Mouse (Mus musculus) heart, postnatal 36 days (tissue): Measurements from ENCODE around the gene Ptprs. TPM values are rescaled to one million over a fixed set of nuclear protein-coding genes. Genes with fewer than 3 reads are reported as not detected.

Experiments used
- DNase-seq, 2 experiments: peaks; one replicate each; pipeline ENCODE4 v3.0.0; 2021 to 2022
- intact Hi-C: fragments of 180-260 bp; cut with DNase I; formaldehyde crosslinking; loops from one replicate; pipeline ENCODE4 v1.15.1; 2025
- total RNA-seq, 2 experiments: library from RNA; stranded (reverse); gene quantifications; 2 replicates each; pipeline ENCODE4 v1.2.3; 2021

The Ptprs gene
- total RNA-seq, 2 experiments from 2014 or later = 45.8 to 47.7 TPM

- intact Hi-C loops = no loop called here
- DNase-seq = no peak
These were observed 80.2 kb downstream of the Ptprs start for GRCm38 (mm10) chr17:56396051-56396450.

- intact Hi-C loops = no loop called here
These were observed 82.4 kb downstream of the Ptprs start for GRCm38 (mm10) chr17:56393889-56394288.

GRCm38 (mm10) chr17:56393238-56393637 lies 83.0 kb downstream of the Ptprs start:
- DNase-seq = no peak
- intact Hi-C loops = no loop called here

More at GRCm38 (mm10) chr17:56393889-56394288, 82.4 kb downstream of the Ptprs start:
- no peak for DNase-seq

- intact Hi-C loops = no loop called here
- no peak for DNase-seq
These were observed 88.7 kb downstream of the Ptprs start for GRCm38 (mm10) chr17:56387612-56388011.

GRCm38 (mm10) chr17:56384903-56385302 lies 91.4 kb downstream of the Ptprs start:
- no peak for DNase-seq
- intact Hi-C loops = no loop called here

GRCm38 (mm10) chr17:56382997-56383396 lies 93.3 kb downstream of the Ptprs start:
- DNase-seq = no peak
- intact Hi-C loops = no loop called here

GRCm38 (mm10) chr17:56381183-56381582 lies 95.1 kb downstream of the Ptprs start:
- no peak for DNase-seq
- intact Hi-C loops = no loop called here

DNA sequence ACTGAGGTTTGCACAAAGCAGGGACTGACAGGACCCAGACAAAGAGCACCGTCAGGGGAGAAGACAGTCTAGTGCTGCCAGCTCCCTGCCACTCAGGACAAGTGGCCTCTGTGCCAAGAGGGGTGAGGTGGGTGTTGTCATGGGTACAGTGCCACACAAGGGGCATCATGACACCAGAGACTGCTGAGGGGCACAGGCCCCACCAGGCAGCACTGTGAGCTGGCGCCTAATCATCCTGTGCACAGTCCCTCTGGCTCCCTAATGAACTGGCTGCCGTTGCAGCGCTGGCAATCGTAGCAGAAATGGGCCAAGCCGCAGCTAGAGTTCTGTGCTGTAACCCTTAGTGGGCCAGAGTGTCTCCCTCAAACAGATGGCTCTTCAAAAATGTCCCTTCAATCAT lies 96.0 kb downstream of the Ptprs start:
- DNase-seq = no peak
- intact Hi-C loops = no loop called here

DNA sequence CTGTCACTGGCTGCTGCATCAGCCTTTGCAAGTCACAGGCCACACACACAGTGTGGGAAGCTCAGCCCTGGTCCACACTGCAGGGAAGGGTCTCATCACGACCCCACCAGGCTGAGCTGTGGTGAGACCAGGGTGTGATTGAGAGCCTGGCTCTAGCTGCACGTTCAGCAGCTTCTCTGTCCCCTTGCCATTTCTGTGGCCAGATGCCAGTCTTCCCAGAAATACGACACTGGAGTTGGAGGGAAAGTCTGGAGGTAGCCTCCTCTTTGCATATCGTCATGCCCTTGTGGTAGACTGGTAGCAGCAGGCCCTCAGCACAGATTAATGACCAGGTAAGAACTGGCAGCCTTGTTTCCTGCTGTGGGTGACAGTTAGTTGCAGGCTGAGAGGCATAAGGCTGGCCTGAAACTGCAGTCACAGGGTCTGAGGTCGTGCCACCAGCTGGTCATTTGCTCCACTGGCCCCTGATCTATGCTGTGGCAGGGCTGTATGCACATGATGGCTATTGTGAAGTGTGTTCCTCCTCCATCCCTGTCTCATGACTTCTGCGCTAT lies 96.9 kb downstream of the Ptprs start:
- intact Hi-C loops = no loop called here
- DNase-seq = no peak

DNA sequence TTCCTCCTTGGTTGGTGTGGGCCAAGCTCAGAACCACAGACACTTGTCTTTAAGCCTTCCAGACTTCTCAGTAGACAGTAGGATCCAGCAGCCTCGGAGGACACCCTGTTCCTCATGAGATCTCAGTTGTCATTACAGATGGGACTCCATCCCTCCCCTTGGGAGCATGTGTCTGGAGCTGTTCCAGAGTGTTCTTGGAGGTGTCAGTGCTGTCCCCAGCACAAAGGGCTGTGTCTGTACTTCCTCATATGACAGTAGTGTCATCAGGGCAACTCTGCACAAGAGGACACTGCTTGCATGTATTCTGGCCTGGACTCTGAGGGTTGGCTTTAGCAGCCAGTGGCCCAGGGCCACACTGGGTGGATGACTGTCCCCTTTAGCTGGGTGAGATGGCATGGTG lies 101.4 kb downstream of the Ptprs start:
- intact Hi-C loops = no loop called here
- DNase-seq = no peak

DNA sequence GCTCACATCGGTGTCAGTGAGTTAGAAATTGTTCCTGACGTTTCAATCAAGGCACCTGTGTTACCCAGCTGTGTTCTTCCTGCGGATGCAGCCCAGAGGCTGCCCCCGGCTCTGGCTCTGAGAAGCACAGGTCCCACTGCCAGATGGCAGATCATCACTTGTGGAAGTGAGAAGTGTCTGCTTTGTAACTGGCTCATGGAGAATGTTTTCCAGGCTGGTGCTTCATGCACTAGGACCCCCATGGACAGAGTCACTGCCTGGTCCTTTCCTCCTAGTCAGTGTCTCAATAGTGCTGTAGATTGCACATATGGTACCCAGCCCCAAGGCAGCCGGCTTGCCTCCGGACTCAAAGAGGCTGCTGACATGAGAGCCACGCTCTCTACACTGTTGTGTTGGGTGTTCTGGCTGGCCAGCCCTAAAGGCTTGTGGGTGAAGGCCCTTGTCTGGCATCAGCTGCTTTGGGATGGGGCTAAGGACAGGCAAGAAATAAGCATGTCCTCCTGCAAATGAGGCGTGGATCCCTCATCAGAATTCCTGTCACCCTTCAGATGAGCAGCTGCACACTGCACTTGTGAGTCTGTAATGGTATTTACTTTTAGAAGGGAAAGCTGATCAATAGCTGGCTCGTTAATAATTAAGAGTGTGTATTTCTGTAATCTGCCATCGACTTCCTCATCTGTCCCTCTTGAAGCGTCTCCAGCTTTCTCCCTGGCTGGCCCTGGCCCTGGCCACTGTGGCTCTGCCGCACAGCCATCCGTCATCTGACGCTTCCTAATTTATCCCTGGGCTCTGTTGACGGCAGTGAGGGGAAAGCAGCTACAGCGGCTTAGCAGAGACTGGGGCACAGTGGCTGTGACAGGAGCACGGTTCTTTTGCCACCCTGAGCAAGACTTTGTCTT lies 102.9 kb downstream of the Ptprs start:
- intact Hi-C loops = no loop called here

GRCm38 (mm10) chr17:56372109-56372508 lies 104.2 kb downstream of the Ptprs start:
- no peak for DNase-seq
- intact Hi-C loops = no loop called here

More for the DNA sequence above, 102.9 kb downstream of the Ptprs start:
- peak; percentile 14 to 15 for DNase-seq

GRCm38 (mm10) chr17:56371029-56371660 lies 105.1 kb downstream of the Ptprs start:
- DNase-seq = no peak
- intact Hi-C loops = no loop called here

GRCm38 (mm10) chr17:56370090-56370489 lies 106.2 kb downstream of the Ptprs start:
- intact Hi-C loops = no loop called here

DNA sequence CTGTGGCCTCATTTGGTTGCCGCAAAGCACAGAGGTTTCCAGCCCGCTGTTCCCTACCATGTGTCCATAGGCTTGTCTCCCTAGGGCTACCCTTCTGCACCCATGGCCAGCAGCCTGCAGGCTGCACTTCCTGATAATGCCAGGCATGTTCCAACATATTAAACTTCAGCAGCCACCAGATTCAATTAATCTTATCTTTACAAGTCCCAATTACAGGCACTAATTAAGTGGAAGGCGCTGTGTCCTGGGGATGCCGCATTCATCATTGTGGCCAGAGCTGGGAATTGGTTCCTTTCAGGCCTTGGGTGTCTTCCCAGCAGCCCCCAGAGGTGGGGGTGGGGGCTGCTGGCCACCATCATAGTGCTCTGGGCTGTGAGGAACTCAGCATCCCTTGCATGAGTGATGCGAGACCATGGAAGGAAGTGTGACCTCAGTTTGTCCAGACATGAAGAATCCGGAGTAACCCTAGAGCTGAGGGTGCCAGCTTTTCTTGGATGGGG lies 107.9 kb downstream of the Ptprs start:
- DNase-seq = no peak
- intact Hi-C loops = no loop called here

More at GRCm38 (mm10) chr17:56370090-56370489, 106.2 kb downstream of the Ptprs start:
- no peak for DNase-seq

- intact Hi-C loops = no loop called here
These were observed 110.3 kb downstream of the Ptprs start for GRCm38 (mm10) chr17:56365791-56366673.

More at GRCm38 (mm10) chr17:56365791-56366673, 110.3 kb downstream of the Ptprs start:
- no peak for DNase-seq
